Mouse (Mus musculus) megakaryocyte, embryonic 14.5 days (primary cell): ENCODE data around the gene Slc39a11.

Experiments
- FLI1 ChIP-seq: IDR thresholded peaks from 2 replicates; pipeline ENCODE4 v1.6.1; 2012; ENCODE audit warnings: low read length, inconsistent platforms, mixed read lengths
- GATA1 ChIP-seq: IDR thresholded peaks from 3 replicates; pipeline ENCODE4 v1.6.1; 2012; ENCODE audit warnings: mixed read lengths, low read length, inconsistent platforms, borderline replicate concordance

DNA sequence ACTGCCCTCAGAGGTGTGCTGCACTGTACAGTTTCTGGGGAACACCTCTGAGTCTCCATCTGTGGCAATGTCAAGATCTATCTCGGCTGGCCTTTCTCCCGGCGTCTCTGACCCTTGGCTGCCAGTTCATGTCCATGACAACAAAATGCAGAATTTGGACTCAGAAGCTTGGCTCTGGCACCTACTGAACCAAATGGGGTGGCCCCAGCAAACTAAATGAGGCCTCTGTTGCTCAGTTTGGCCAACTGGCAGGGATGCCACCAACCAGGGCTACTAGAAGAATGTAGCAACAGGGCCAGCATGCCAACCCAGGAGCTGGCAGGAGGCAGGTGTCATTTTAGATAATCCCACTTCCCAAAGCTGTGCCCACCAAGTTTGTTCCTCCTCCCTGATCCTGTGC lies 121.5 kb downstream of the Slc39a11 start:
- no peak for TF ChIP-seq GATA1
- TF ChIP-seq FLI1: no peak
